Mouse (Mus musculus) kidney, adult 2 months (tissue): ENCODE results near the gene Ascc3.

ENCODE experiments used
- CTCF ChIP-seq: fragments of 200-500 bp; conservative IDR thresholded peaks from 2 replicates; pipeline ENCODE4 v1.5.1; 2011; ENCODE audit warnings: low read depth, mild to moderate bottlenecking, control low read depth, low read length, moderate library complexity, mixed read lengths; ENCODE audit not compliant: insufficient read depth, insufficient read length
- POLR2A ChIP-seq: fragments of 200-500 bp; IDR thresholded peaks from one replicate; pipeline ENCODE4 v1.6.1; 2011; ENCODE audit warnings: low read depth, low read length, control low read depth

GRCm38 (mm10) chr10:50868202-50868601 is 275.7 kb downstream of the Ascc3 start:
- TF ChIP-seq POLR2A (no peak), CTCF (no peak)
